Mouse (Mus musculus): ENCODE data around the gene Crtc1. TPM values are rescaled to one million over a fixed set of nuclear protein-coding genes. Genes with fewer than 3 reads are reported as not detected.

The Crtc1 gene
- total and polyA plus RNA-seq, 3 experiments = 3.3 to 18.0 TPM; not detected in 1

GRCm38 (mm10) chr8:70410281-70410680, 29.1 kb downstream of the Crtc1 start:
- Histone ChIP-seq H3K9ac (ENCODE audit: control insufficient read depth, low read depth, low read length, poor library complexity, severe bottlenecking) (no peak overlapping the region), H3K27me3 (ENCODE audit: control insufficient read depth in 1 of 2, insufficient read depth in 2 of 2, low read length in 2 of 2) (no peaks in the 10 kb centered on the region), H3K27ac (ENCODE audit: control insufficient read depth, low read depth, low read length) (no peak overlapping the region), H3K36me3 (ENCODE audit: control insufficient read depth in 1 of 2, insufficient read depth in 2 of 2, low read length in 2 of 2) (peaks cover 0 to 2% of the 10 kb centered on the region in 2 experiments; a peak in 2 of 4 replicates), H3K79me2 (ENCODE audit: control insufficient read depth, insufficient read depth, low read length, poor library complexity) (no peaks in the 10 kb centered on the region), H3K4me1 (ENCODE audit: control insufficient read depth in 1 of 2, insufficient read depth in 2 of 2, low read length in 2 of 2) (peaks cover 2 to 5% of the 10 kb centered on the region in 2 experiments; a peak in 2 of 4 replicates), H3K4me3 (ENCODE audit: control insufficient read depth in 1 of 2, insufficient read depth in 1 of 2, low read depth in 2 of 2, low read length in 2 of 2) (no peak overlapping the region), H3K9me3 (replicated peaks; ENCODE audit: insufficient read depth, low read length) (no peaks in the 10 kb centered on the region)
- TF ChIP-seq MAZ (IDR thresholded peaks at IDR 0.05; ENCODE audit: low read depth, low read length) (no peak), RCOR1 (IDR thresholded peaks at IDR 0.05; ENCODE audit: low read depth, low read length) (no peak), MXI1 (IDR thresholded peaks at IDR 0.05; ENCODE audit: low read depth, low read length) (no peak), ZC3H11A (IDR thresholded peaks at IDR 0.05; ENCODE audit: low read depth, low read length) (no peak), E2F4 (IDR thresholded peaks at IDR 0.05; ENCODE audit: borderline replicate concordance, low read depth, low read length) (no peak), TCF12 (IDR thresholded peaks at IDR 0.05; ENCODE audit: low read depth, low read length) (no peak), EP300 (IDR thresholded peaks at IDR 0.05; ENCODE audit: low read depth in 1 of 2, low read length in 2 of 2) (no peak), SIN3A (IDR thresholded peaks at IDR 0.05; ENCODE audit: low read length) (no peak), ETS1 (IDR thresholded peaks at IDR 0.05; ENCODE audit: low read depth, low read length) (no peak), SMC3 (IDR thresholded peaks at IDR 0.05; ENCODE audit: low read depth, low read length) (no peak), NELFE (IDR thresholded peaks at IDR 0.05; ENCODE audit: low read depth, low read length) (no peak), KAT2A (conservative IDR thresholded peaks at IDR 0.05; ENCODE audit: low read depth, low read length) (no peak), GABPA (IDR thresholded peaks at IDR 0.05; ENCODE audit: low read depth, low read length) (no peak), CTCF (IDR thresholded peaks at IDR 0.05 in 2 of 3, conservative IDR thresholded peaks at IDR 0.05 in 1 of 3; ENCODE audit: control insufficient read depth in 1 of 3, insufficient read depth in 1 of 3, low read depth in 2 of 3, low read length in 3 of 3, poor library complexity in 1 of 3, severe bottlenecking in 1 of 3) (no peak), UBTF (IDR thresholded peaks at IDR 0.05; ENCODE audit: borderline replicate concordance, insufficient read depth, low read depth, low read length) (no peak), BHLHE40 (IDR thresholded peaks at IDR 0.05; ENCODE audit: borderline replicate concordance, low read depth, low read length) (no peak), USF2 (IDR thresholded peaks at IDR 0.05; ENCODE audit: borderline replicate concordance in 1 of 2, insufficient read depth in 1 of 2, low read depth in 1 of 2, low read length in 2 of 2) (no peak), CHD1 (IDR thresholded peaks at IDR 0.05; ENCODE audit: low read depth, low read length) (no peak)
- no peak for DNase-seq (ENCODE audit: low read depth, low spot score)

- no peaks in the 10 kb centered on the region for H3K9me3 ChIP-seq (replicated peaks; ENCODE audit: insufficient read depth, low read length)
- H3K27ac ChIP-seq (ENCODE audit: control insufficient read depth, low read depth, low read length) = no peak overlapping the region
- H3K79me2 ChIP-seq (ENCODE audit: control insufficient read depth, insufficient read depth, low read length, poor library complexity) = no peaks in the 10 kb centered on the region
- H3K27me3 ChIP-seq (ENCODE audit: control insufficient read depth in 1 of 2, insufficient read depth in 2 of 2, low read length in 2 of 2) = no peaks in the 10 kb centered on the region
- H3K4me3 ChIP-seq (ENCODE audit: control insufficient read depth in 1 of 2, insufficient read depth in 1 of 2, low read depth in 2 of 2, low read length in 2 of 2) = no peak overlapping the region
- H3K36me3 ChIP-seq (ENCODE audit: control insufficient read depth in 1 of 2, insufficient read depth in 2 of 2, low read length in 2 of 2) = peaks cover 0 to 2% of the 10 kb centered on the region in 2 experiments; a peak in 2 of 4 replicates
- peaks cover 0 to 3% of the 10 kb centered on the region in 2 experiments; a peak in 1 of 4 replicates for H3K4me1 ChIP-seq (ENCODE audit: control insufficient read depth in 1 of 2, insufficient read depth in 2 of 2, low read length in 2 of 2)
- no peak overlapping the region for H3K9ac ChIP-seq (ENCODE audit: control insufficient read depth, low read depth, low read length, poor library complexity, severe bottlenecking)
- no peak for DNase-seq (ENCODE audit: low read depth, low spot score)
- no peak for TF ChIP-seq EP300 (IDR thresholded peaks at IDR 0.05; ENCODE audit: low read depth in 1 of 2, low read length in 2 of 2)
- no peak for TF ChIP-seq POLR2AphosphoS2 (IDR thresholded peaks at IDR 0.05; ENCODE audit: low read length)
- no peak for TF ChIP-seq POLR2A (IDR thresholded peaks at IDR 0.05; ENCODE audit: control insufficient read depth in 1 of 2, insufficient read depth in 1 of 2, low read depth in 1 of 2, low read length in 2 of 2, poor library complexity in 1 of 2)
- TF ChIP-seq SMC3 (IDR thresholded peaks at IDR 0.05; ENCODE audit: low read depth, low read length) = no peak
- TF ChIP-seq NELFE (IDR thresholded peaks at IDR 0.05; ENCODE audit: low read depth, low read length) = no peak
- no peak for TF ChIP-seq ETS1 (IDR thresholded peaks at IDR 0.05; ENCODE audit: low read depth, low read length)
Measured at GRCm38 (mm10) chr8:70409455-70409871, 29.9 kb downstream of the Crtc1 start.
